Mouse (Mus musculus) thymus, postnatal 0 days (tissue): Measurements from ENCODE around the gene Gm20388. TPM values are rescaled to one million over a fixed set of nuclear protein-coding genes. Genes with fewer than 3 reads are reported as not detected.

Experiments
- DNase-seq: peaks from one replicate; pipeline ENCODE4 v3.0.0-alpha.2; 2015; ENCODE audit warnings: low spot score
- polyA plus RNA-seq: library from polyadenylated mRNA; unstranded; fragments of >200 nt; fragmentation: Nextera tagmentation; extraction: Ambion mirVana; gene quantifications from 2 replicates; pipeline ENCODE4 v1.2.1, GENCODE M21; 2015

The Gm20388 gene
- polyA plus RNA-seq, 1 experiment from 2014 or later: not detected

GRCm38 (mm10) chr8:120554466-120555039 lies 643.9 kb downstream of the Gm20388 start:
- DNase-seq: no peak

GRCm38 (mm10) chr8:120556198-120556892 lies 645.7 kb downstream of the Gm20388 start:
- DNase-seq: no peak

- peak; percentile 68 for DNase-seq
Observed at GRCm38 (mm10) chr8:120557170-120557965, 646.7 kb downstream of the Gm20388 start.

GRCm38 (mm10) chr8:120558162-120558561 lies 647.5 kb downstream of the Gm20388 start:
- no peak for DNase-seq

GRCm38 (mm10) chr8:120559654-120560053 lies 649.0 kb downstream of the Gm20388 start:
- no peak for DNase-seq

GRCm38 (mm10) chr8:120560535-120560934 lies 649.9 kb downstream of the Gm20388 start:
- no peak for DNase-seq

GRCm38 (mm10) chr8:120561539-120562435 lies 651.1 kb downstream of the Gm20388 start:
- DNase-seq: peak; percentile 60

- DNase-seq: no peak
Observed at GRCm38 (mm10) chr8:120562680-120563347, 652.2 kb downstream of the Gm20388 start.

- no peak for DNase-seq
Observed at GRCm38 (mm10) chr8:120563348-120563724, 652.7 kb downstream of the Gm20388 start.

GRCm38 (mm10) chr8:120563851-120564837 lies 653.5 kb downstream of the Gm20388 start:
- DNase-seq: peak; percentile 41

- DNase-seq: no peak
Observed at GRCm38 (mm10) chr8:120565151-120565711, 654.6 kb downstream of the Gm20388 start.

- no peak for DNase-seq
Observed at GRCm38 (mm10) chr8:120566681-120567080, 656.0 kb downstream of the Gm20388 start.

GRCm38 (mm10) chr8:120567731-120568130 lies 657.1 kb downstream of the Gm20388 start:
- DNase-seq: no peak

- DNase-seq: no peak
Observed at GRCm38 (mm10) chr8:120568164-120568798, 657.6 kb downstream of the Gm20388 start.

GRCm38 (mm10) chr8:120569123-120569522 lies 658.5 kb downstream of the Gm20388 start:
- DNase-seq: no peak

- DNase-seq: peak; percentile 67
Observed at GRCm38 (mm10) chr8:120569939-120570715, 659.5 kb downstream of the Gm20388 start.

- DNase-seq: no peak
Observed at GRCm38 (mm10) chr8:120571561-120571960, 660.9 kb downstream of the Gm20388 start.

- no peak for DNase-seq
Observed at GRCm38 (mm10) chr8:120572534-120572933, 661.9 kb downstream of the Gm20388 start.
